ENCODE assay signal across 27 mouse cellular contexts in genomic region chr6:42405134-42405533, GRCm38 (mm10). TPM values are rescaled to one million over a fixed set of nuclear protein-coding genes. Genes with fewer than 3 reads are reported as not detected.
"Had no signal": no experiment of that assay in that cellular context is flagged by ENCODE, and none has a peak within 500 bp of the region (broad histone marks: within the 10 kb centered on the region; RNA-seq: fewer than 3 reads in every experiment).

Gene Tas2r135 (plus strand): TSS chr6:42405434.

- ATAC-seq: liver, embryonic 12.5 days; liver, postnatal 0 days; lung, postnatal 0 days; midbrain, embryonic 13.5 days; midbrain, embryonic 15.5 days; midbrain, embryonic 16.5 days had no signal

- DNase-seq: left cerebral cortex, postnatal 4 days; liver; liver, embryonic 13.5 days; liver, postnatal 0 days; lung, adult 18-20 months; lung, adult 2 months; lung, embryonic 14.5 days; lung, postnatal 10 days; lung, postnatal 14 days; lung, postnatal 36 days; lung, postnatal 4 days; midbrain, embryonic 14.5 days had no signal

RNA-seq across cellular contexts. Expression of gene Tas2r135, which starts in this region (rescaled TPM):
- total RNA-seq: left cerebral cortex, adult 2 months; left cerebral cortex, adult 8-10 months; left cerebral cortex, postnatal 10 days; left cerebral cortex, postnatal 14 days; left cerebral cortex, postnatal 25 days; left cerebral cortex, postnatal 36 days; megakaryocyte progenitor cell, adult 5-6 weeks; megakaryocyte-erythroid progenitor cell, adult 5-6 weeks; midbrain, postnatal 0 days; monocyte, adult 5-6 weeks had no signal
